Mouse (Mus musculus) megakaryocyte, embryonic 14.5 days (primary cell): ENCODE measurements around the gene Ntm.

ENCODE experiments used
- FLI1 ChIP-seq: IDR thresholded peaks from 2 replicates; pipeline ENCODE4 v1.6.1; 2012; ENCODE audit warnings: low read length, inconsistent platforms, mixed read lengths
- GATA1 ChIP-seq: IDR thresholded peaks from 3 replicates; pipeline ENCODE4 v1.6.1; 2012; ENCODE audit warnings: mixed read lengths, low read length, inconsistent platforms, borderline replicate concordance

DNA sequence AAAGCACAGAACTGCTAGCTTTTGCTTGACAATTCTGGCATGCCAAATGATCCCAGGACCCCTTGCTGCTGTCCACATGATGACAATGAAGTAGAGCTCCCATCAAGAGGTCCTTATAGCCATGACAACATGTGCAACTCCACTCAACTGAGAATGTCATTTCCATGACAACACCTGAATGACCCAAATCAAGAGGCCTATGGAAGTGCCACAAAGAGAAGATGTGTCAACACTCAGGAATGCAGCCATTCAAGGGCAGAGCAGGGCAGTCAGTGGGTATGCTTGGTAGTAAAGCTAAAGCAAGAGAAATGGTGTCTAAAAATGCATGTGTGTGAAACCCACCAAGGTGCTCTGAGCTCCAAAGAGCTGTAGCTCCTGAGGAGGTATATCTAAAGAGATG lies 870.5 kb downstream of the Ntm start:
- TF ChIP-seq FLI1, result no peak
- TF ChIP-seq GATA1, result no peak
